Mouse (Mus musculus) cerebellum, adult 2 months (tissue): Measurements from ENCODE around the gene Srsf3.

Experiments used
- CTCF ChIP-seq: fragments of 200-500 bp; IDR thresholded peaks from 2 replicates; pipeline ENCODE4 v1.5.1; 2011; ENCODE audit warnings: low read depth, mild to moderate bottlenecking, control low read depth, low read length, moderate library complexity, borderline replicate concordance; ENCODE audit not compliant: insufficient read depth
- POLR2A ChIP-seq: fragments of 200-500 bp; IDR thresholded peaks from 2 replicates; pipeline ENCODE4 v1.6.1; 2011; ENCODE audit warnings: low read length, control low read depth, borderline replicate concordance; ENCODE audit not compliant: insufficient read depth

GRCm38 (mm10) chr17:29016705-29017104 lies 15.7 kb upstream of the Srsf3 start:
- TF ChIP-seq CTCF (no peak), POLR2A (no peak)
